Comparison of ENCODE assay signal across 16 mouse cellular contexts in genomic region chr12:26143411-26143810, GRCm38 (mm10).
A peak's percentile ranks its signal among the peaks of the same experiment; 100 is the strongest.
DNase-seq lines count a peak whose midpoint lies in the region; ATAC-seq and TF ChIP-seq lines count a peak whose summit lies in the region.
"Had no signal": no experiment of that assay in that cellular context is flagged by ENCODE, and none has a peak within 500 bp of the region (broad histone marks: within the 10 kb centered on the region; RNA-seq: fewer than 3 reads in every experiment).

No protein-coding gene starts in this region.

- peaks cover 7% of the 10 kb centered on the region for H3K4me1 ChIP-seq in hindbrain, embryonic 14.5 days (replicated peaks; ENCODE audit: control insufficient read depth, insufficient read depth, low read length)
- H3K4me1 ChIP-seq: limb, embryonic 13.5 days; liver, embryonic 15.5 days had no signal

- TF ChIP-seq CTCF in gastrocnemius, adult 2 months (IDR thresholded peaks at IDR 0.05) = no peak

- H3K4me3 ChIP-seq in gastrocnemius, adult 2 months = no peak overlapping the region
- no peak overlapping the region for H3K4me3 ChIP-seq in hindbrain, embryonic 14.5 days (replicated peaks; ENCODE audit: low read length)
- H3K4me3 ChIP-seq: limb, embryonic 13.5 days; liver, embryonic 15.5 days had no signal

- 0 out of 2 replicates have a peak, but pooled peaks have one; percentile 37 for ATAC-seq in hindbrain, embryonic 14.5 days (ENCODE audit: low FRiP score)
- ATAC-seq: lung, postnatal 0 days had no signal

- WGBS in hindbrain, embryonic 14.5 days = 30% methylated on average over 6 of the region's 6 CpGs

- intact Hi-C loops in gastrocnemius, adult 2 months (cut with DNase I) = no loop called here

- no peak overlapping the region for H3K27ac ChIP-seq in gastrocnemius, adult 2 months
- peak overlapping the region; percentile 62 for H3K27ac ChIP-seq in hindbrain, embryonic 14.5 days
- H3K27ac ChIP-seq: limb, embryonic 13.5 days; liver, embryonic 15.5 days had no signal

- no peak overlapping the region for H3K4me2 ChIP-seq in hindbrain, embryonic 14.5 days (replicated peaks)
- H3K4me2 ChIP-seq: limb, embryonic 13.5 days; liver, embryonic 15.5 days had no signal

- no peaks in the 10 kb centered on the region for H3K27me3 ChIP-seq in hindbrain, embryonic 14.5 days (ENCODE audit: control insufficient read depth, insufficient read depth, low read length)
- H3K27me3 ChIP-seq: limb, embryonic 13.5 days; liver, embryonic 15.5 days had no signal

- no peaks in the 10 kb centered on the region for H3K36me3 ChIP-seq in hindbrain, embryonic 14.5 days (replicated peaks; ENCODE audit: control insufficient read depth, insufficient read depth)
- H3K36me3 ChIP-seq: limb, embryonic 13.5 days; liver, embryonic 15.5 days had no signal

- no peaks in the 10 kb centered on the region for H3K9me3 ChIP-seq in hindbrain, embryonic 14.5 days (ENCODE audit: control insufficient read depth, low read length)
- H3K9me3 ChIP-seq: limb, embryonic 13.5 days; liver, embryonic 15.5 days had no signal

- peak; percentile 15 for DNase-seq in gastrocnemius, adult 2 months
- no peak for DNase-seq in gastrocnemius, postnatal 25 days
- peak; percentile 14 for DNase-seq in kidney, postnatal 14 days
- no peak for DNase-seq in kidney, adult 18-20 months
- DNase-seq in hindbrain, embryonic 14.5 days (ENCODE audit: low spot score) = no peak
- DNase-seq in skeletal muscle tissue, adult 2 months (ENCODE audit: low read depth, low spot score) = peak; percentile 9
- no peak for DNase-seq in urinary bladder, adult 18-20 months (ENCODE audit: low spot score in 2 of 2)
- DNase-seq: adrenal gland, adult 2 months; cerebellum, postnatal 14 days; embryo, embryonic 11 days; gastrocnemius, postnatal 14 days; kidney, adult 11 months; midbrain, embryonic 14.5 days had no signal

- H3K9ac ChIP-seq in hindbrain, embryonic 14.5 days = no peak overlapping the region
- H3K9ac ChIP-seq: limb, embryonic 13.5 days; liver, embryonic 15.5 days had no signal

Comparison
In these comparisons a context has a peak if more than half of its experiments do, and no peak if none do; other contexts are left out.
1. DNase-seq: peak in gastrocnemius, adult 2 months (single experiment), kidney, postnatal 14 days (single experiment) and skeletal muscle tissue, adult 2 months (single experiment); none in gastrocnemius, postnatal 25 days (single experiment), kidney, adult 18-20 months (single experiment), hindbrain, embryonic 14.5 days (single experiment) and urinary bladder, adult 18-20 months (0 of 2).